Mouse (Mus musculus) liver, embryonic 14.5 days (tissue): ENCODE data around the gene Neurl1a. TPM values are rescaled to one million over a fixed set of nuclear protein-coding genes. Genes with fewer than 3 reads are reported as not detected.

Source experiments
- ATAC-seq: fragments of 200-750 bp; cut with Nextera tagmentation; 2 replicates; pipeline ENCODE4 v1.8.0; 2017; ENCODE audit warnings: moderate number of reproducible peaks, mild to moderate bottlenecking, moderate library complexity; ENCODE audit not compliant: insufficient read depth
- DNase-seq, 3 experiments: peaks; one replicate each; pipeline ENCODE4 v3.0.0-alpha.2; 2012 to 2013; ENCODE audit warnings: low read depth in 3 of 3, low spot score in 3 of 3
- H3K27ac ChIP-seq: fragments of 300-500 bp; sonication (generic); 2 replicates; pipeline ENCODE4 v1.5.1; 2014; ENCODE audit warnings: moderate library complexity, mild to moderate bottlenecking, control low read depth, inconsistent platforms
- H3K27me3 ChIP-seq: fragments of 300-500 bp; sonication (generic); 2 replicates; pipeline ENCODE4 v1.6.1; 2014; ENCODE audit warnings: mild to moderate bottlenecking, low read length, moderate library complexity; ENCODE audit not compliant: control insufficient read depth, insufficient read depth
- H3K36me3 ChIP-seq: fragments of 300-500 bp; sonication (generic); replicated peaks from 2 replicates; pipeline ENCODE4 v1.6.1; 2014; ENCODE audit warnings: low read depth; ENCODE audit not compliant: control insufficient read depth, insufficient read depth
- H3K4me1 ChIP-seq, 2 experiments: fragments of 200-500 bp in 1 of 2; fragments of 300-500 bp in 1 of 2; sonication (generic) in 1 of 2; replicated peaks; 2 replicates each; pipeline ENCODE4 v1.6.1; 2012 to 2014; ENCODE audit warnings: antibody characterized with exemption in 1 of 2, inconsistent platforms in 1 of 2, low read length in 1 of 2; ENCODE audit not compliant: control insufficient read depth in 2 of 2, insufficient read depth in 2 of 2
- H3K4me2 ChIP-seq: fragments of 300-500 bp; sonication (generic); 2 replicates; pipeline ENCODE4 v1.6.1; 2014; ENCODE audit warnings: low read depth, mild to moderate bottlenecking, control low read depth, moderate library complexity
- H3K4me3 ChIP-seq, 2 experiments: fragments of 200-500 bp in 1 of 2; fragments of 300-500 bp in 1 of 2; sonication (generic) in 1 of 2; 2 replicates each; pipeline ENCODE4 v1.5.1; 2012 to 2014; ENCODE audit warnings: low read depth in 2 of 2, low read length in 2 of 2, mild to moderate bottlenecking in 2 of 2, control low read depth in 1 of 2, inconsistent platforms in 1 of 2, moderate library complexity in 1 of 2; ENCODE audit not compliant: insufficient read depth in 1 of 2
- H3K9ac ChIP-seq: fragments of 300-500 bp; sonication (generic); replicated peaks from 2 replicates; pipeline ENCODE4 v1.6.1; 2014; ENCODE audit warnings: mild to moderate bottlenecking, control low read depth, moderate library complexity
- H3K9me3 ChIP-seq: fragments of 300-500 bp; sonication (generic); 2 replicates; pipeline ENCODE4 v1.6.1; 2016; ENCODE audit warnings: low read length, mixed read lengths; ENCODE audit not compliant: control insufficient read depth
- CTCF ChIP-seq: IDR thresholded peaks from 2 replicates; pipeline ENCODE4 v1.5.1; 2016; ENCODE audit warnings: antibody characterized with exemption, low read depth, control low read depth
- EP300 ChIP-seq: IDR thresholded peaks from 2 replicates; pipeline ENCODE4 v1.6.1; 2016; ENCODE audit warnings: antibody characterized with exemption, low read depth
- WGBS: fragments of 180-500 bp; shearing (Covaris S2); extraction: QIAGEN DNeasy Blood & Tissue Kit; methylation state at CpG from one replicate; pipeline ENCODE4 v1.1.7; 2014; ENCODE audit not compliant: insufficient replicate concordance; 5-methylcytosine and 5-hydroxymethylcytosine counted together
- polyA plus RNA-seq, 2 experiments: library from polyadenylated mRNA; depleted of rRNA in 1 of 2; stranded (reverse) in 1 of 2; unstranded in 1 of 2; fragments of >200 nt; fragmentation: Nextera tagmentation in 1 of 2; extraction: Ambion mirVana in 1 of 2; gene quantifications; 2 replicates each; pipeline versions ENCODE4 v1.2.1 to v1.2.3; 2012 to 2014

Gene Neurl1a
- polyA plus RNA-seq, 2 experiments = 0.53 to 0.70 TPM

DNA sequence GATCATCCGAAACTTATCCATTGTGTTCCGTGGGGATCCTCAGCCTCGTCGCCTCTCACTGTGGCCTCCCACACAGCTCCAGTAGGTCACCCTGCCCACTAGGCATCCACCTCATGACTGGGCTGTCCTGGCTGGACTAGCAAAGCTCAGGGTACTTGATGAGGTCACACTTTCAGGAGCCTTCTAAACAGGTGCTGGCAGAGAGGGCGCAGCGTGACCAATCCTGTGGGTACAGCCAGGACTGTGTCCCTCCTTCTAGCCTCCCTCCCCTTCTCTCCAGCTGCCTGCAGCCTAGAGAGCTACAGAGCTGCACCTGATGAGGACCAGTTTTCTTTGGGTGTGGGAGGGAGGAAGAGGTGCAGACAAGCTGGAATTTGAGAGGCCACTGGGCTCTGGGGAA, 34.5 kb upstream of the Neurl1a start, which contains the start of gene Calhm1:
TSS of gene Calhm1 (minus strand) at position 101 of the 400 bp plus-strand sequence.
- no peaks in the 10 kb centered on the region for H3K27me3 ChIP-seq
- H3K27ac ChIP-seq = no peak within 1 kb of the TSS
- H3K36me3 ChIP-seq = no peaks in the 10 kb centered on the region
- 81% methylated on average over 6 of the region's 6 CpGs for WGBS
- no peak within 1 kb of the TSS for H3K4me2 ChIP-seq
- TF ChIP-seq CTCF (no peak), EP300 (no peak)
- no peak within 1 kb of the TSS for H3K4me3 ChIP-seq
- no peaks in the 10 kb centered on the region for H3K9me3 ChIP-seq
- no peak within 1 kb of the TSS for H3K9ac ChIP-seq
- no peaks in the 10 kb centered on the region for H3K4me1 ChIP-seq
- no peak for DNase-seq
- no peak for ATAC-seq

GRCm38 (mm10) chr19:47148267-47148847, 30.3 kb upstream of the Neurl1a start:
- TF ChIP-seq CTCF (no peak), EP300 (no peak)
- 44% methylated on average over 5 of the region's 5 CpGs for WGBS
- Histone ChIP-seq H3K4me3 (no peak overlapping the region), H3K27ac (no peak overlapping the region), H3K9me3 (no peaks in the 10 kb centered on the region), H3K4me2 (no peak overlapping the region), H3K4me1 (no peaks in the 10 kb centered on the region), H3K36me3 (no peaks in the 10 kb centered on the region), H3K9ac (no peak overlapping the region), H3K27me3 (no peaks in the 10 kb centered on the region; the same call in 1 of the 2 replicates)
- ATAC-seq = no peak
- DNase-seq = no peak

DNA sequence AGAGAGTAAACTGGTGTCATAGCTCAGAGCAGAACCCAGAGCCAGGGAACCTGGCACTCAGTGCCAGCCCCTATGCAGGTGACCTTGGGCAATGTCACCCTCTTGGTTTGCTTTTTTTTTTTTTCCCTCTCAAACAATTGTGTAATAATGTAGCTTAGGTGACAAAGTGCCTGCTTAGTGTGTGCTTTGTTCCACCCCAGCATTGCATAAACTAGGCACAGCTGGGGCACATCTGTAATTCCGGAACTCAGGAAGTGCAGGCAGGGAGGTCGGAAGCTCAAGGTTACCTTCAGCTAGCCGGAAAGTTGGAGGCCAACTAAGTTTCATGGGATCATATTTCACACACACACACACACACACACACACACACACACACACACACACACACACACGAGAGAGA, 28.8 kb upstream of the Neurl1a start:
- Histone ChIP-seq H3K4me1 (no peaks in the 10 kb centered on the region), H3K4me2 (no peak overlapping the region), H3K4me3 (no peak overlapping the region), H3K9ac (no peak overlapping the region), H3K36me3 (no peaks in the 10 kb centered on the region), H3K27ac (no peak overlapping the region), H3K27me3 (no peaks in the 10 kb centered on the region; the same call in 1 of the 2 replicates), H3K9me3 (no peaks in the 10 kb centered on the region)
- TF ChIP-seq EP300 (no peak), CTCF (no peak)
- 33% methylated on average over 4 of the region's 4 CpGs for WGBS
- no peak for ATAC-seq
- DNase-seq = no peak

DNA sequence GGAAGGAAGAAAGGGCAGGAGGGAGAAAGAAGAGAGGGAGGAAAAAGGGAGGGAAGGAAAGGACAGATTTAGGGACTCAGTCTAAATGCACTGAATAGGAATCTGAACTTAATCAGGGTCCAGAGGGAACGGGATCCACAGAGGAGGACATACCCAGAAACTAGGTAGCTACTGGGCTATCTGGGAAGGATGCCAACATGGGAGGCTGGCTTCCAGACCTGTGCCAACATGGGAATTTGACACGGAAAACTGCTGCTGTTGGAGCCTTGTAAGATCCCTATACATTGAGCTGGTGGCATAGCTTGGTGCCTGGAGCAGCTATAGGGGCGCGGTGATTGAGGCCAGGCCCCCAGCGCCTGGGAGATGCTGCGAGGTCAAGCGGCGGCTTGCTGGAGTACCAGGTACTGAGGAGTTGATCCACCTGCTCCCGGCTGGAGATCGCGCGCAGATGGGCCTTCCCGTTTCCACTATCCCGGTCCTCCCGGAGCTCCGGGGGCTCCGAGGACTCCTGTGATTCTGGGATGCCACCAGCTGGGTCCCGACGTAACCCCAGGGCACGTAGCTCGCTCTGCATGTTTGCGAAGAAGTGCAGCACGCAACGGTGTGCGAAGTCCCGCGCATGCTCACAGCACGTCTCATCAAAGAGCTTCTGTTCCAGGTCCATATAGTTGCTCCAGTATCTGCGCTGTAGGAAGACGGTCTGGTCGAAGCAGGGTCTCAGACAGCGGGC, 27.1 kb upstream of the Neurl1a start:
- no peaks in the 10 kb centered on the region for H3K36me3 ChIP-seq
- no peak for TF ChIP-seq EP300
- TF ChIP-seq CTCF = no peak
- DNase-seq (no peak), ATAC-seq (no peak)
- no peak overlapping the region for H3K4me2 ChIP-seq
- no peaks in the 10 kb centered on the region; the same call in 1 of the 2 replicates for H3K27me3 ChIP-seq
- no peak overlapping the region for H3K4me3 ChIP-seq
- 23% methylated on average over 32 of the region's 32 CpGs for WGBS
- H3K9ac ChIP-seq = no peak overlapping the region
- no peaks in the 10 kb centered on the region for H3K4me1 ChIP-seq
- H3K9me3 ChIP-seq = no peaks in the 10 kb centered on the region
- H3K27ac ChIP-seq = no peak overlapping the region

- no peak for ATAC-seq
- Histone ChIP-seq H3K4me3 (no peak overlapping the region), H3K4me2 (no peak overlapping the region), H3K9ac (no peak overlapping the region), H3K36me3 (no peaks in the 10 kb centered on the region), H3K4me1 (no peaks in the 10 kb centered on the region), H3K9me3 (no peaks in the 10 kb centered on the region), H3K27ac (no peak overlapping the region), H3K27me3 (no peaks in the 10 kb centered on the region; the same call in 1 of the 2 replicates)
- 60% methylated on average over 12 of the region's 12 CpGs for WGBS
- DNase-seq = no peak
- TF ChIP-seq CTCF (no peak), EP300 (no peak)
Measured at GRCm38 (mm10) chr19:47152062-47152369, 26.6 kb upstream of the Neurl1a start.
